Mouse (Mus musculus) bone marrow, adult 2 months (tissue): ENCODE data around the gene Chchd10.

Experiments
- CTCF ChIP-seq: fragments of 200-500 bp; IDR thresholded peaks from 2 replicates; pipeline ENCODE4 v1.5.1; 2011; ENCODE audit warnings: low read length, control low read depth; ENCODE audit not compliant: control insufficient read depth, insufficient read depth
- POLR2A ChIP-seq: fragments of 200-500 bp; IDR thresholded peaks from 2 replicates; pipeline ENCODE4 v1.6.1; 2011; ENCODE audit warnings: low read depth, mild to moderate bottlenecking, control low read depth, low read length, borderline replicate concordance; ENCODE audit not compliant: control insufficient read depth

- TF ChIP-seq POLR2A (peak; percentile 16; the same call in 1 of the 2 replicates), CTCF (no peak)
Observed at GRCm38 (mm10) chr10:75932081-75932678, 750 bp upstream of the Chchd10 start.
